ENCODE assay signal across 9 mouse cellular contexts in the genomic region with DNA sequence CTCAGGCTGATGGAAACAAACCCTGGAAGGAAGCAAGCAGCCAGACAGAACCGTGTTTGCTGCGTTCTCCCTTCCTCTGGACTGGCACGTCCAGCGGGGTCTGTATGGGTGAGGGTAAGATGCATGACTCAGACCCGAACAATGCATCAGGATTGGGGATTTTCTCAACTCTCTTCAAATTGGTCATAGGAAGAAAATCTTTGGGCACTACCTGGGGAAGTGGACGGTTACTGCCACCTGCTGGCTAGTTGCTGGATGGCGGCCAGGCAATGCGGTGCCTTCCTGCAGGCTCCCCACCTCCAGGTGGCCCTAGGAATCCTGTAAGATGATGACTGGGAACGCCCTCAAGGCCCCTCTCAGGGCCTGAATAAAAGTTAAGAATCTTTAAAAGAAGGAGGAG. TPM values are rescaled to one million over a fixed set of nuclear protein-coding genes. Genes with fewer than 3 reads are reported as not detected.
A peak's percentile ranks its signal among the peaks of the same experiment; 100 is the strongest.
DNase-seq lines count a peak whose midpoint lies in the region; ATAC-seq lines count a peak whose summit lies in the region.
"Had no signal": no experiment of that assay in that cellular context is flagged by ENCODE, and none has a peak within 500 bp of the region (broad histone marks: within the 10 kb centered on the region; RNA-seq: fewer than 3 reads in every experiment).

No protein-coding gene starts in this region.

- no peak overlapping the region for H3K4me3 ChIP-seq in embryonic facial prominence, embryonic 12.5 days
- H3K4me3 ChIP-seq in heart, embryonic 12.5 days = no peak overlapping the region
- no peak overlapping the region for H3K4me3 ChIP-seq in lung, embryonic 16.5 days (ENCODE audit: low read length)
- H3K4me3 ChIP-seq: heart, embryonic 13.5 days had no signal

- H3K4me1 ChIP-seq in embryonic facial prominence, embryonic 12.5 days = no peaks in the 10 kb centered on the region
- no peaks in the 10 kb centered on the region for H3K4me1 ChIP-seq in heart, embryonic 12.5 days (replicated peaks)
- H3K4me1 ChIP-seq in lung, embryonic 16.5 days (replicated peaks; ENCODE audit: control insufficient read depth, insufficient read depth, low read length) = no peaks in the 10 kb centered on the region

- no peak overlapping the region for H3K9ac ChIP-seq in embryonic facial prominence, embryonic 12.5 days
- H3K9ac ChIP-seq in heart, embryonic 12.5 days = no peak overlapping the region
- H3K9ac ChIP-seq in lung, embryonic 16.5 days (ENCODE audit: low read length) = no peak overlapping the region
- H3K9ac ChIP-seq: heart, embryonic 13.5 days had no signal

- H3K9me3 ChIP-seq in embryonic facial prominence, embryonic 12.5 days = no peaks in the 10 kb centered on the region
- H3K9me3 ChIP-seq in heart, embryonic 12.5 days (replicated peaks) = no peaks in the 10 kb centered on the region
- no peaks in the 10 kb centered on the region for H3K9me3 ChIP-seq in lung, embryonic 16.5 days (ENCODE audit: control insufficient read depth, low read length)
- H3K9me3 ChIP-seq: heart, embryonic 13.5 days had no signal

- no peaks in the 10 kb centered on the region for H3K36me3 ChIP-seq in embryonic facial prominence, embryonic 12.5 days
- H3K36me3 ChIP-seq in heart, embryonic 12.5 days = no peaks in the 10 kb centered on the region
- no peaks in the 10 kb centered on the region for H3K36me3 ChIP-seq in lung, embryonic 16.5 days (ENCODE audit: control insufficient read depth, insufficient read depth, low read length)
- H3K36me3 ChIP-seq: heart, embryonic 13.5 days had no signal

- H3K27me3 ChIP-seq in embryonic facial prominence, embryonic 12.5 days = no peaks in the 10 kb centered on the region
- H3K27me3 ChIP-seq in heart, embryonic 12.5 days (replicated peaks) = no peaks in the 10 kb centered on the region
- no peaks in the 10 kb centered on the region for H3K27me3 ChIP-seq in lung, embryonic 16.5 days (ENCODE audit: control insufficient read depth, insufficient read depth, low read depth, low read length)
- H3K27me3 ChIP-seq: heart, embryonic 13.5 days had no signal

- no peak overlapping the region for H3K27ac ChIP-seq in embryonic facial prominence, embryonic 12.5 days
- H3K27ac ChIP-seq in heart, embryonic 12.5 days (ENCODE audit: poor library complexity, severe bottlenecking) = no peak overlapping the region
- H3K27ac ChIP-seq in lung, embryonic 16.5 days (ENCODE audit: low read length) = no peak overlapping the region
- H3K27ac ChIP-seq: heart, embryonic 13.5 days had no signal

- WGBS in embryonic facial prominence, embryonic 12.5 days = 5% methylated on average over 9 of the region's 9 CpGs
- 3% methylated on average over 9 of the region's 9 CpGs for WGBS in heart, embryonic 12.5 days
- under 1% methylated on average over 9 of the region's 9 CpGs for WGBS in lung, embryonic 16.5 days

- DNase-seq in CD4-positive helper T cell, adult 2 months (ENCODE audit: low read depth, low spot score) = peak; percentile 82
- DNase-seq in adrenal gland, postnatal 10 days = peak; percentile 92
- peak; percentile 79 to 92 for DNase-seq in kidney, postnatal 36 days
- peak; percentile 89 for DNase-seq in retina, embryonic 14.5 days (ENCODE audit: low spot score)
- DNase-seq in thymus, postnatal 36 days = peak; percentile 80 to 84

- ATAC-seq in embryonic facial prominence, embryonic 12.5 days (ENCODE audit: insufficient number of reproducible peaks, insufficient read depth, low FRiP score, low TSS enrichment) = 0 out of 2 replicates have a peak, but pooled peaks have one; percentile 70
- peak; percentile 53; the same call in 1 of the 2 replicates for ATAC-seq in heart, embryonic 12.5 days (ENCODE audit: insufficient number of reproducible peaks, low FRiP score)
- ATAC-seq in lung, embryonic 16.5 days (ENCODE audit: low read depth) = peak; percentile 64

- H3K4me2 ChIP-seq in embryonic facial prominence, embryonic 12.5 days (replicated peaks) = no peak overlapping the region
- no peak overlapping the region for H3K4me2 ChIP-seq in heart, embryonic 12.5 days
- H3K4me2 ChIP-seq in lung, embryonic 16.5 days (ENCODE audit: low read depth, low read length) = no peak overlapping the region
- H3K4me2 ChIP-seq: heart, embryonic 13.5 days had no signal

RNA-seq across cellular contexts. Expression of a gene that starts 6.3 kb away (rescaled TPM):
- total RNA-seq in adrenal gland, postnatal 10 days (2021) = 100 to 1,000 TPM; 181 to 222 TPM
- 204 and 212 TPM in 2 replicates for polyA plus RNA-seq in embryonic facial prominence, embryonic 12.5 days (2016; fragmentation: Nextera tagmentation; extraction: Ambion mirVana)
- polyA plus RNA-seq in heart, embryonic 12.5 days (2016; fragmentation: Nextera tagmentation; extraction: Ambion mirVana) = 335 and 339 TPM in 2 replicates
- 406 and 415 TPM in 2 replicates for polyA plus RNA-seq in lung, embryonic 16.5 days (2015; fragmentation: Nextera tagmentation; extraction: Ambion mirVana)

RNA-seq across cellular contexts. Expression of a gene that starts 38.3 kb away (rescaled TPM):
- total RNA-seq in adrenal gland, postnatal 10 days (2021) = 1 to 10 TPM; 7.3 to 7.8 TPM
- polyA plus RNA-seq in embryonic facial prominence, embryonic 12.5 days (2016; fragmentation: Nextera tagmentation; extraction: Ambion mirVana) = 0.67 and 0.78 TPM in 2 replicates
- 17.5 and 19.0 TPM in 2 replicates for polyA plus RNA-seq in heart, embryonic 12.5 days (2016; fragmentation: Nextera tagmentation; extraction: Ambion mirVana)
- polyA plus RNA-seq in lung, embryonic 16.5 days (2015; fragmentation: Nextera tagmentation; extraction: Ambion mirVana) = 3.5 and 3.8 TPM in 2 replicates

RNA-seq across cellular contexts. Expression of a gene that starts 58.3 kb away (rescaled TPM):
- 10 to 100 TPM; 75.3 to 78.6 TPM for total RNA-seq in adrenal gland, postnatal 10 days (2021)
- polyA plus RNA-seq in embryonic facial prominence, embryonic 12.5 days (2016; fragmentation: Nextera tagmentation; extraction: Ambion mirVana) = 12.0 and 13.0 TPM in 2 replicates
- polyA plus RNA-seq in heart, embryonic 12.5 days (2016; fragmentation: Nextera tagmentation; extraction: Ambion mirVana) = 49.4 and 49.9 TPM in 2 replicates
- 22.8 TPM in 2 replicates for polyA plus RNA-seq in lung, embryonic 16.5 days (2015; fragmentation: Nextera tagmentation; extraction: Ambion mirVana)
